Mouse (Mus musculus) olfactory bulb, adult 2 months (tissue): ENCODE data around the gene Rnf5. TPM values are rescaled to one million over a fixed set of nuclear protein-coding genes. Genes with fewer than 3 reads are reported as not detected.

ENCODE experiments used
- H3K27ac ChIP-seq: fragments of 200-500 bp; 2 replicates; pipeline ENCODE4 v1.5.1; 2012; ENCODE audit warnings: low read depth, low read length; ENCODE audit not compliant: insufficient read depth
- H3K4me1 ChIP-seq: fragments of 200-500 bp; 2 replicates; pipeline ENCODE4 v1.6.1; 2012; ENCODE audit warnings: low read length; ENCODE audit not compliant: control insufficient read depth, insufficient read depth
- H3K4me3 ChIP-seq: fragments of 200-500 bp; 2 replicates; pipeline ENCODE4 v1.5.1; 2012; ENCODE audit warnings: mild to moderate bottlenecking, low read depth, low read length, moderate library complexity; ENCODE audit not compliant: insufficient read depth
- CTCF ChIP-seq: fragments of 200-500 bp; IDR thresholded peaks from 2 replicates; pipeline ENCODE4 v1.5.1; 2012; ENCODE audit warnings: low read depth, mild to moderate bottlenecking, low read length, moderate library complexity; ENCODE audit not compliant: insufficient read depth
- POLR2A ChIP-seq: fragments of 200-500 bp; IDR thresholded peaks from 2 replicates; pipeline ENCODE4 v1.6.1; 2012; ENCODE audit warnings: mild to moderate bottlenecking, low read depth, low read length, moderate library complexity; ENCODE audit not compliant: insufficient read depth
- WGBS: fragments of 180-500 bp; shearing (Covaris S2); methylation state at CpG from one replicate; pipeline ENCODE4 v1.1.7; 2018; 5-methylcytosine and 5-hydroxymethylcytosine counted together
- polyA plus RNA-seq: library from polyadenylated mRNA; stranded (reverse); fragments of >200 nt; gene quantifications from 2 replicates; pipeline ENCODE4 v1.2.4, GENCODE M21; 2012; ENCODE audit warnings: low replicate concordance; ENCODE audit not compliant: missing spikeins, insufficient read depth, insufficient read length

The Rnf5 gene
- polyA plus RNA-seq, 1 experiment, result not detected

- 88% methylated on average over 8 of the region's 8 CpGs for WGBS
- TF ChIP-seq CTCF, result no peak
- no peak for TF ChIP-seq POLR2A
- no peaks in the 10 kb centered on the region for H3K4me1 ChIP-seq
- H3K4me3 ChIP-seq, result no peak overlapping the region
- no peak overlapping the region for H3K27ac ChIP-seq
Measured at GRCm38 (mm10) chr17:34556406-34556805, 47.1 kb downstream of the Rnf5 start.

GRCm38 (mm10) chr17:34555483-34555882 is 48.0 kb downstream of the Rnf5 start:
- Histone ChIP-seq H3K4me1 (no peaks in the 10 kb centered on the region), H3K27ac (no peak overlapping the region), H3K4me3 (no peak overlapping the region)
- WGBS, result 17% methylated on average over 5 of the region's 5 CpGs
- TF ChIP-seq POLR2A, result no peak
- peak; percentile 55 for TF ChIP-seq CTCF

Other genes starting within 250 kb of the Rnf5 start
- gene Btnl2, start 248.9 kb downstream of the Rnf5 start, polyA plus RNA-seq, result not detected in 2 replicates
- not detected in 2 replicates for gene Btnl1, start 226.6 kb downstream of the Rnf5 start, polyA plus RNA-seq
- gene BC051142, start 204.9 kb downstream of the Rnf5 start, polyA plus RNA-seq, result not detected in 2 replicates
- gene Btnl4, start 126.4 kb downstream of the Rnf5 start, polyA plus RNA-seq, result not detected in 2 replicates
- gene Btnl6, start 86.3 kb downstream of the Rnf5 start, polyA plus RNA-seq, result not detected in 2 replicates
- not detected in 2 replicates for gene Notch4, start 39.4 kb downstream of the Rnf5 start, polyA plus RNA-seq
- not detected in 2 replicates for gene Gpsm3, start 13.9 kb downstream of the Rnf5 start, polyA plus RNA-seq
- gene Pbx2, start 12.4 kb downstream of the Rnf5 start, polyA plus RNA-seq, result not detected in 2 replicates
- gene Ager, start 5.8 kb downstream of the Rnf5 start, polyA plus RNA-seq, result not detected in 2 replicates
- 342 TPM in 1 of 2 replicates, not detected in the other for gene Agpat1, start 572 bp upstream of the Rnf5 start, polyA plus RNA-seq
- not detected in 2 replicates for gene Egfl8, start 12.3 kb upstream of the Rnf5 start, polyA plus RNA-seq
- gene Ppt2, start 24.8 kb upstream of the Rnf5 start, polyA plus RNA-seq, result not detected in 2 replicates
- gene Prrt1, start 25.8 kb upstream of the Rnf5 start, polyA plus RNA-seq, result not detected in 2 replicates
- gene Fkbpl, start 41.1 kb upstream of the Rnf5 start, polyA plus RNA-seq, result not detected in 2 replicates
- not detected in 2 replicates for gene Atf6b, start 43.5 kb upstream of the Rnf5 start, polyA plus RNA-seq
- gene Tnxb, start 66.8 kb upstream of the Rnf5 start, polyA plus RNA-seq, result not detected in 2 replicates
- not detected in 2 replicates for gene C4b, start 140.2 kb upstream of the Rnf5 start, polyA plus RNA-seq
- gene Cyp21a1, start 200.9 kb upstream of the Rnf5 start, polyA plus RNA-seq, result not detected in 2 replicates
- gene Stk19, start 233.3 kb upstream of the Rnf5 start, polyA plus RNA-seq, result not detected in 2 replicates
- not detected in 2 replicates for gene Dxo, start 233.3 kb upstream of the Rnf5 start, polyA plus RNA-seq
- gene Skiv2l, start 246.5 kb upstream of the Rnf5 start, polyA plus RNA-seq, result not detected in 2 replicates
- not detected in 2 replicates for gene Nelfe, start 246.7 kb upstream of the Rnf5 start, polyA plus RNA-seq